Mouse (Mus musculus): ENCODE measurements at regions not wholly inside any gene's neighbourhood (a gene's known extent, or its start where the extent isn't known, plus 50 kb on each side); places are given as distances from the start of the nearest gene placed in this dataset.

DNA sequence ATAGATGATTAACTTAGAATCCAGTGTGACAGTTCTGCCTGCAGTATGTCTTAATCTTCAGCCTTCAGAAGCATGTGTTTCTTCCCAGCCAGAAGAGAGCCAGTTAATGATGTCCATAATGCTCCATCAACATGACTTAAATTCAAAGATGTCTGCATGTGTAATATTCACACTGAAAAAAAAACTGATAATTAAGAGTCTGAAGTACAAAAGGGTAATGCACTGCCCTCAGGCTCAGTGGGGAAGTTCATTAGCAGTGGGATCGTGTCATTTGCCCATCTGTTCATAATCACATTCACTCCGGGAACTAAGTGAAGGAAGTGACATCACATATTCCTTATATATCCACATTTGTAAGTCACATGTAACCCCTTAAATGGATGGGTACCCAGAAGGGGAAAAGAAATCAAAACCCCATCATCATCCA, 1334.5 kb upstream of the Gje1 start:
- H3K36me3 ChIP-seq (ENCODE audit: control insufficient read depth, insufficient read depth, low read length): no peaks in the 10 kb centered on the region
- no peak overlapping the region for H3K4me2 ChIP-seq (replicated peaks; ENCODE audit: low read depth, low read length)
- no peaks in the 10 kb centered on the region for H3K9me3 ChIP-seq (ENCODE audit: control insufficient read depth, low read length)
- DNase-seq (ENCODE audit: low spot score) (peak; percentile 24), ATAC-seq (ENCODE audit: low FRiP score) (peak; percentile 88)
- H3K4me3 ChIP-seq (ENCODE audit: low read depth, low read length): no peak overlapping the region
- H3K9ac ChIP-seq (ENCODE audit: low read depth, low read length): no peak overlapping the region
- no peaks in the 10 kb centered on the region for H3K4me1 ChIP-seq (replicated peaks; ENCODE audit: control insufficient read depth, insufficient read depth, low read length)
- H3K27me3 ChIP-seq (ENCODE audit: control insufficient read depth, insufficient read depth, low read length): no peaks in the 10 kb centered on the region
- no peak overlapping the region for H3K27ac ChIP-seq (ENCODE audit: low read depth, low read length)
- 43% methylated on average over 2 of the region's 2 CpGs for WGBS

GRCm38 (mm10) chr10:16036255-16036654, 1318.2 kb upstream of the Gje1 start:
- Histone ChIP-seq H3K4me1 (replicated peaks; ENCODE audit: control insufficient read depth, insufficient read depth, low read length) (no peaks in the 10 kb centered on the region), H3K27me3 (ENCODE audit: control insufficient read depth, insufficient read depth, low read length) (no peaks in the 10 kb centered on the region), H3K4me2 (replicated peaks; ENCODE audit: low read depth, low read length) (no peak overlapping the region), H3K36me3 (ENCODE audit: control insufficient read depth, insufficient read depth, low read length) (no peaks in the 10 kb centered on the region), H3K9me3 (ENCODE audit: control insufficient read depth, low read length) (no peaks in the 10 kb centered on the region), H3K9ac (ENCODE audit: low read depth, low read length) (no peak overlapping the region), H3K27ac (ENCODE audit: low read depth, low read length) (no peak overlapping the region), H3K4me3 (ENCODE audit: low read depth, low read length) (no peak overlapping the region)
- 82% methylated on average over 2 of the region's 2 CpGs for WGBS
- ATAC-seq (ENCODE audit: low FRiP score) (no peak), DNase-seq (ENCODE audit: low spot score) (no peak)

DNA sequence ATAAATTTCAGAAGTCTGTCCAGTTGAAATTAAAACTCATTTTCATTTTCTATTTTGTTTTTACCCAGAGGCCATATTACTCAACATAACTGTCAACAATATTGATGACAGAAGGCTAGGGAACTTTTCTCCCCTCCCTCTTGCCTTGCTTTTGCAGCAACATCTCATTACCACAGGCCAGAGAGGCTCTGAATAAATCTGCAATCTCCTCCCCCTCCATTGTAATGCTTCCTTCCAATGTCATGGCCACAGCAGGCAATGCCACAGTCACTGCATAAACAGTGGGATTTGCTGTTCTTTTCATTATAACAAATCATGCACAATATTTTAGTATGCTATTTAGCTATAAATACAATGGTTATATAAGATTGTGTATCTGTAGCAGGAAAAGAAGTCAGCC, 1315.1 kb upstream of the Gje1 start:
- ATAC-seq (ENCODE audit: low FRiP score) (peak; percentile 82), DNase-seq (ENCODE audit: low spot score) (peak; percentile 25)

DNA sequence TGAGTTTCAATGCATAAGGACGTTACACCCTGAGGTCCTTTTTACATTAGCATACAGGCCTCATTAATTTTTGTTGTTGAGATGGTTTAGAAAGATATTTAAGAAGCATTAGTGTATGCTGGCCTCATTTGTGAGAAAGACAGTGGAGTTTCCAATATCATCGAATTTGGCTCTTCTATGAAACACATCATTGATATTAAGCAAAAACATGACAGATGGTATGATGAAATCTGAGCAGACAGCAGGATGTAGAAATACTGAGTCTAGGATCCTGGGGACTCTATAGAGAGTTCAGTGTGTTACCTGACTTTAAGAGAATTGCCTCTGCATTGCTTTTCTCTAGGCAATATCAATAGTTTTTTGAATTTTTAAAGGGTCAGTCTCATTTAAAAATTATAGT, 1312.8 kb upstream of the Gje1 start:
- DNase-seq (ENCODE audit: low spot score) (no peak), ATAC-seq (ENCODE audit: low FRiP score) (no peak)
- no peaks in the 10 kb centered on the region for H3K27me3 ChIP-seq (ENCODE audit: control insufficient read depth, insufficient read depth, low read length)
- no peak overlapping the region for H3K9ac ChIP-seq (ENCODE audit: low read depth, low read length)
- no peak overlapping the region for H3K27ac ChIP-seq (ENCODE audit: low read depth, low read length)
- no peaks in the 10 kb centered on the region for H3K36me3 ChIP-seq (ENCODE audit: control insufficient read depth, insufficient read depth, low read length)
- WGBS: 76% methylated on average over 2 of the region's 2 CpGs
- no peaks in the 10 kb centered on the region for H3K4me1 ChIP-seq (replicated peaks; ENCODE audit: control insufficient read depth, insufficient read depth, low read length)
- no peak overlapping the region for H3K4me2 ChIP-seq (replicated peaks; ENCODE audit: low read depth, low read length)
- H3K4me3 ChIP-seq (ENCODE audit: low read depth, low read length): no peak overlapping the region
- no peaks in the 10 kb centered on the region for H3K9me3 ChIP-seq (ENCODE audit: control insufficient read depth, low read length)

More for the DNA sequence above, 1315.1 kb upstream of the Gje1 start:
- Histone ChIP-seq H3K27ac (ENCODE audit: low read depth, low read length) (0 out of 2 replicates have a peak overlapping the region, but pooled peaks have one; percentile 7), H3K27me3 (ENCODE audit: control insufficient read depth, insufficient read depth, low read length) (no peaks in the 10 kb centered on the region), H3K36me3 (ENCODE audit: control insufficient read depth, insufficient read depth, low read length) (no peaks in the 10 kb centered on the region), H3K9me3 (ENCODE audit: control insufficient read depth, low read length) (no peaks in the 10 kb centered on the region), H3K9ac (ENCODE audit: low read depth, low read length) (no peak overlapping the region), H3K4me1 (replicated peaks; ENCODE audit: control insufficient read depth, insufficient read depth, low read length) (no peaks in the 10 kb centered on the region), H3K4me3 (ENCODE audit: low read depth, low read length) (no peak overlapping the region), H3K4me2 (replicated peaks; ENCODE audit: low read depth, low read length) (no peak overlapping the region)

- Histone ChIP-seq H3K9me3 (ENCODE audit: control insufficient read depth, low read length) (no peaks in the 10 kb centered on the region), H3K4me3 (ENCODE audit: low read depth, low read length) (no peak overlapping the region), H3K36me3 (ENCODE audit: control insufficient read depth, insufficient read depth, low read length) (no peaks in the 10 kb centered on the region), H3K4me1 (replicated peaks; ENCODE audit: control insufficient read depth, insufficient read depth, low read length) (no peaks in the 10 kb centered on the region), H3K4me2 (replicated peaks; ENCODE audit: low read depth, low read length) (no peak overlapping the region), H3K9ac (ENCODE audit: low read depth, low read length) (no peak overlapping the region), H3K27ac (ENCODE audit: low read depth, low read length) (no peak overlapping the region), H3K27me3 (ENCODE audit: control insufficient read depth, insufficient read depth, low read length) (no peaks in the 10 kb centered on the region)
- ATAC-seq (ENCODE audit: low FRiP score): no peak
- DNase-seq (ENCODE audit: low spot score): no peak
- 96% methylated on average over 1 of the region's 1 CpGs for WGBS
These were observed 1296.8 kb upstream of the Gje1 start for GRCm38 (mm10) chr10:16014806-16015205.

- Histone ChIP-seq H3K9me3 (ENCODE audit: control insufficient read depth, low read length) (no peaks in the 10 kb centered on the region), H3K36me3 (ENCODE audit: control insufficient read depth, insufficient read depth, low read length) (no peaks in the 10 kb centered on the region), H3K27me3 (ENCODE audit: control insufficient read depth, insufficient read depth, low read length) (no peaks in the 10 kb centered on the region), H3K4me2 (replicated peaks; ENCODE audit: low read depth, low read length) (no peak overlapping the region), H3K4me3 (ENCODE audit: low read depth, low read length) (no peak overlapping the region), H3K27ac (ENCODE audit: low read depth, low read length) (no peak overlapping the region), H3K4me1 (replicated peaks; ENCODE audit: control insufficient read depth, insufficient read depth, low read length) (no peaks in the 10 kb centered on the region), H3K9ac (ENCODE audit: low read depth, low read length) (no peak overlapping the region)
- ATAC-seq (ENCODE audit: low FRiP score) (no peak), DNase-seq (ENCODE audit: low spot score) (no peak)
- WGBS: 86% methylated on average over 2 of the region's 2 CpGs
These were observed 1283.2 kb upstream of the Gje1 start for GRCm38 (mm10) chr10:16001246-16001645.

DNA sequence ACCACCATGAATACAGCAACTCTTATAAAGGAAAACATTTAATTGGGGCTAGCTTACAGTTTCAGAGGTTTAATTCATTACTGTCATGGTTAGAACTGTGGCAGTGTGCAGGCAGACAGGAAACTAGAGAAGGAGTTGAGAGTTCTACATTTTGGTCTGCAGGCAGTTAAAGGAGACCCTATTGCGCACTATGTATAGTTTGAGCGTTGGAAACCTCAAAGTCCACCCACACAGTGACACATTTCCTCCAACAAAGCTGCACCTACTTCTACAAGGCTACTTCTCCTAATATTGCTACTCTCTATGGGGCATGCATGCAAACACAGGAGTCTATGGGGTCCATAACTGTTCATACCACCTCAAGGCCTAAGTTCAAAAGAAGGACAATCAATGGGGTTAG, 1275.3 kb upstream of the Gje1 start:
- H3K27me3 ChIP-seq (ENCODE audit: control insufficient read depth, insufficient read depth, low read length): no peaks in the 10 kb centered on the region
- H3K4me3 ChIP-seq (ENCODE audit: low read depth, low read length): no peak overlapping the region
- H3K27ac ChIP-seq (ENCODE audit: low read depth, low read length): no peak overlapping the region
- no peaks in the 10 kb centered on the region for H3K36me3 ChIP-seq (ENCODE audit: control insufficient read depth, insufficient read depth, low read length)
- no peak for DNase-seq (ENCODE audit: low spot score)
- H3K4me2 ChIP-seq (replicated peaks; ENCODE audit: low read depth, low read length): no peak overlapping the region
- no peak for ATAC-seq (ENCODE audit: low FRiP score)
- no peaks in the 10 kb centered on the region for H3K9me3 ChIP-seq (ENCODE audit: control insufficient read depth, low read length)
- 97% methylated on average over 2 of the region's 2 CpGs for whole genome bisulfite sequencing
- H3K9ac ChIP-seq (ENCODE audit: low read depth, low read length): no peak overlapping the region
- no peaks in the 10 kb centered on the region for H3K4me1 ChIP-seq (replicated peaks; ENCODE audit: control insufficient read depth, insufficient read depth, low read length)

Measured in hindbrain, embryonic 11.5 days (tissue).